Mouse (Mus musculus) layer of hippocampus, postnatal 25 days (tissue): ENCODE data around the gene Rtn4. TPM values are rescaled to one million over a fixed set of nuclear protein-coding genes. Genes with fewer than 3 reads are reported as not detected.
"Not testable (repeated sequence)": the region's sequence is repeated elsewhere in the genome, so short reads cannot be mapped to it uniquely, and the experiment has no call there.

ENCODE experiments used
- DNase-seq, 2 experiments: peaks; one replicate each; pipeline ENCODE4 v3.0.0; 2022; ENCODE audit warnings: mixed read lengths in 2 of 2, low spot score in 1 of 2; ENCODE audit errors: extremely low spot score in 1 of 2
- total RNA-seq, 2 experiments: library from RNA; stranded (reverse); gene quantifications; 2 replicates each; pipeline ENCODE4 v1.2.3; 2021

The Rtn4 gene
- total RNA-seq = 100 to 1,000 TPM; 497 to 514 TPM

DNA sequence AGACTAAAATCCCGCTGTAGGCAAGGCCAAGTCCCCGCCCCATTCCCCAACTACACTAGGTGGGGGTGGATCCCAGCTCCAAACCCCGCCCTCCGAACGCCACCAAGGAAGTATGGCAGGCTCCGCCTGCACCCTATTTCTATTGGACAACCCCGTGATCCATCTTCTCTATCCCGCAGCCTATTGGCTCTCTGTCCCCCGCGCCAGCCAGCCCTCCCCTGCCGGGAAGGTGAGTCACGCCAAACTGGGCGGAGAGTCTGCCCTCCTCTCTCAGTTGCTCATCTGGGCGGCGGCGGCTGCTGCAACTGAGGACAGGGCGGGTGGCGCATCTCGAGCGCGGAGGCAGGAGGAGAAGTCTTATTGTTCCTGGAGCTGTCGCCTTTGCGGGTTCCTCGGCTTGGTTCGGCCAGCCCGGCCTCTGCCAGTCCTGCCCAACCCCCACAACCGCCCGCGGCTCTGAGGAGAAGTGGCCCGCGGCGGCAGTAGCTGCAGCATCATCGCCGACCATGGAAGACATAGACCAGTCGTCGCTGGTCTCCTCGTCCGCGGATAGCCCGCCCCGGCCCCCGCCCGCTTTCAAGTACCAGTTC is at the start of gene Rtn4:
Gene Rtn4, plus strand, starts transcription at position 265 of the 590 bp plus-strand sequence.
- DNase-seq = peak; percentile 88 to 94

DNA sequence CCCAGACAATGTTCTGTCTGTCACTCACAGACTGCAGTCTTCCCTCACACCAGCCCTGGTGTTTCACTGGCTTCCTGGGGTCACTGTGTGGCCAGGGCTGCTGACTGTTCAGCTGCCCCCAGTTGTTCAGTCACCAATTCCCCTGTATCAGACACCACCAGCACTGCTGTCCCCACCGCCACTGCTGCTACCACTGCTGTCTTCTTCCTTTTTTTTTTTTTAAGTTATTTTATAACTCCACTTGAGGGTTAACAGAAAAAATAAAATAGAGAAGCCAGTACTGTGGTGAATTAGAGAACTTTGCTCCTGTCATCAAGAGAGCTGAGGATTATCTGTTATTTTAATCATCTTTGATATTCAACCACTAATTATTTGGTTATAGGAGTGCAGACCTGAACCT is 48.3 kb upstream of the Rtn4 start:
- DNase-seq = no peak

DNA sequence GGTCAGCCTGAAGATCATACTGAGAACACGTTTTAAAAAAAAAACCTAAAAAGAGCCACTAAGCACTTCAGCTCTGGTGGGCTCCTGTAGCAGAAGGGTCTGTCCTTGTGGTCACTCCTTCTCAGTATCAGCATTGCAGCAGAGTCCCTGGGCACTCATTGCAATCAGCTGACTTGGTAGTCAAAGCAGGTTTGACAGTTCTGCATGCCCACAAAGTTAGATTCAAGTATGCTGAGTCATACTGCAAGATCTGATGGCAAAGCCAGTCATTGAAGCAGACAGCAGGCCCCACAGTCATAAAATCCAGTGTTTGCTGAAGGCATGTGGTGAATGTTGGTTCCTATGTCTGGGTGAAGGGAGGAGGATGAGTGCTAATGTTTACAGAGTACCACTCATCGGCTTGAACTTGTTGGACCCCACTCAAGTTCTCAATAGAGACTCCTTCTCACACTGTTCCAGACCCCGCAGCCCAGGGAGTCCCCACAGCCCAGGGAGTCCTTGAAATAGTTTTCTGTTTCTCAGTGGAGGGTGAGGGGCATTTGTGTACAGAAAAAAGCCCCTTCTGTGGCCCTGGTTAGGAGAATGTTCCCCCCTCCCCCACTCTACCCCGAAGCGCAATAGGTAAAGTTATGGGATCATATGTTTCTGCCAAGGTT is 47.2 kb upstream of the Rtn4 start:
- no peak for DNase-seq

DNA sequence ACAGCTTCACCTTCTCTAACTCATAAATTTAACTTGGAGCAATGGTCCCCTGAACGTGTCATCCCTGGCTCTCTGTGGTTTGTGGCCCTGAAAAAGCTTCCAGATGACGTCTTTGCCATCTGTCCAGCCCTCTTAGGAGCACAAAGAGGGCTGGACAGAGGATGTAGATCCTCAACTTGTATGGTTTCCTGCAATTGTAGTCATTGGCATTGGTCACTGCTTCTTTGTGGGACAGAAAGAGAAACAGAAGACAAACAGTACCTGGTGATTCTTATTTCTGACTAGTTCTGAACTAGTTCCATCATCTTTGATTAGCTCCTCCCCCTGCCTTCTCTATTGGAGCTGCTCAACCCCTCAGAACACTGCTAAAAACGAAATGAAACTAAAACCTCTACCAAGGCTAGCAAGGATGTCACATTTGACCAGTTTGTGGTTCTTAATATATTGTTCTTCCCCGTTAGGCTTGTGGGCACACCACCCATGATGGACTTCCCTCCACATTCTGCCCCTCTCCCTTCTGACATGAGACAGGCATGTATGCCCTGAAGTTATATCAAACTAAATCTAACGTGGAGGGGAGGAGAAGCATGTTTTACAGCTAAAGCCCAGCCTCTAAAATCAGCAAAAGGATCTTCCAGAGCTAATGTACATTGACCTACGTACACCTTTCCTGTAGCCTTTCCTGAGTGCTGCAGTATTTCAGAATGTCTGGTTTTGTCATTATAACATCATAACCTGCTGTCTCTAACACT is 45.0 kb upstream of the Rtn4 start:
- no peak for DNase-seq

DNA sequence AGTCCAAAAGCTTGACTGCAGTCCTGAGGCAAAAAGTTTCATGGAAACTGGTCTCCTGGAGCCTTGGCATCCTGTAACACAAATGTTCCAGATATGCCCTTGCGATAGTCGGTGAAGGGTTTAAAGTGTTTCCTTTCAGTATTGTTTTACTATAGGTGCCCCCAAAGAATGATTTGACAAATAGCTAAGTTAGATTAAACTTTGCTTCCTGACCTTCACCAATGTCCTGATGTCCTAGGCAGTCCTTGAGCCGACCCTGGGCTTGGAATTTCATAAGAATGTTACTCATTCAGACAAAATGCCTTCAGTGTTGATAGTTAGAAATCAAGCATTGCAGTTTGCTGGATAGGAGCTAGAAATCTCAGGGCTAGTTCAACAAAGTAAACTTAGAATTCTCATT is 37.4 kb upstream of the Rtn4 start:
- DNase-seq = not testable (repeated sequence)

DNA sequence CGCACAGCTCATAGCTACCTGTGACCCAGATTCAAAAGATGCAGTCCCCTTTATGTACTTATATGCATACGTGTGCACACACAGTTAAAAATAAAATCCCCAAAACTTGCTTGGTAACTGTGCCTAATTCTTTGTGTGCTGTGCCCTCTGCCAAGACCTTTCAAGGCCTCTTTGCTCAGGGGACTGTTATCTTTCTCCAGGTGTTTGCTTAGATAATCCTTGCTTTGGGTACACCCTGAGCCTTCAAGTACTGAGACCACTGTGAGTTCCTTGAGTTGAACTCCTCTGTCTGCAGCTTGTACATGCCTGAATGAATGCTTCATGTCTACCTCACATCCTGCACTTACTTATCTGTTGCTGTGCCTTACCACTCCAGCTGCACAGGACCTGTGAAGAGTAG is 32.0 kb upstream of the Rtn4 start:
- DNase-seq = no peak

DNA sequence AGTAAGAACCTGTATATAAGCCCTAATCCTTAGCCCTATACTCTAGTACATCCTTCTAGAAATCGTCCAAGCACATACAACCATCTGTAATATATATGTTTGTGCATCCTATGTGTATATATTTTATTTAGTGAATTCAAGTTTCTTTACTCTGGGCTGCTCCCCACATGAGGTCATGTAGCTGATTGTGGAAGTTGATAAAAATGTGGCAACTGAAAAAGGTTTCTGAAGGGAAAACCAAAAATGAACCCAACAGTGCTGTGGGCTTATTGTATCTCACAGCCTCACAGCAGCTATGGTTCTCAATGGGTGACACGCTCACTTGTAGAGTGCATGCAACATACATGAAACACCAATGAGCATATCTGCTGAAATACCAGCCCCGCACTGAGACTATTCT is 25.1 kb upstream of the Rtn4 start:
- no peak for DNase-seq

DNA sequence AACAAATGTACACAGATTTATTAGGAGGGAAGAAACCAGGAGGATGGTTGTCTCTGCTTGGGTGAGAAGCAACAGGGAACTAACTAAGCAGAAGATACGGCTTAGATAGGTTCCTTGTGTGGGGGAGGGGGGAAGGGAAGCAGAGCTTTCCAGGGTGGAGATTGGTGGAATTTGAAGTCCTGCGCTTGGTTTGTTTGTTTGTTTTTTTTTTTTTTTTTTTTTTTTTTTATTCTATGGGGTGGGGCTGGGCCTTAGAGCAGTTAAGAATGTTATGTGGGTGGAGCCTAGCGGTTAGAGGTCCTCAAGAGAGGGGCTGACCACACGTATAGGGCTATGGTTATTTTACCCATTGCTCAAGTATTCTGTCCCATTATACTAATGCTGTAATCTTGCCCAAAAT is 23.0 kb upstream of the Rtn4 start:
- DNase-seq = no peak

DNA sequence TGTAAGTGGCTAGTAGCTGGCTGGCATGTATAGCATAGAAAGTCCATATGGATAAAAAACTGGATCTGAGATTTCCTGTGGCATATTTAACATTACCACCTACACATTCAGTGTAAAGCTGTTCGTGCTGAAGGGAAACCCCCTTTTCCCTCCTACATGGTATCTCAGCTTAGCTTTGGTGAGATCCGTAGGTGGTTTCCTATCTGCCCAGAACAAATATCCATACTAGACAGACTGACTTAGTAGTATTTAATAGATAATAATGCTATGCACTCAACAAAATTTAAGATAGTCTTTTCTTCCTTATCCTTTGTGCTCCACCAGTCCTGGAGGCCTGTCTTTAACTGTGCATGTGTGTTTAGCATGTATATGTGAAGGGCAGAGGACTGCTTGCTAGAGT is 19.4 kb upstream of the Rtn4 start:
- DNase-seq = no peak

DNA sequence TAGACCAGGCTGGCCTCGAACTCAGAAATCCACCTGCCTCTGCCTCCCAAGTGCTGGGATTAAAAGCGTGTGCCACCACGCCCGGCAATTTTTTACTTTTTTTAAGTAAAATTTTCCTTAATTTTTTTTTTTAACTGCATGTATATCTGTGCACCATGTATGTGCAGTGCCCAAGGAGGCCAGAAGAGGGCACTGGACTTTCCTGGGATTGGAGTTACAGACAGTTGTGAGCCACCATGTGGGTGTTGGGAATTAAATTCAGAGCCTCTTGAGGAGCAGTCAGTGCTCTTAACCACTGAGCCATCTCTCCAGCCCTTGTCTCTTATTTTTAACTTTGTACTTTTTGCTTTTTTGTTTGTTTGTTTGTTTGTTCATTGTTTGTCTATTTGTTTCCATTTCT is 16.0 kb upstream of the Rtn4 start:
- DNase-seq = no peak

DNA sequence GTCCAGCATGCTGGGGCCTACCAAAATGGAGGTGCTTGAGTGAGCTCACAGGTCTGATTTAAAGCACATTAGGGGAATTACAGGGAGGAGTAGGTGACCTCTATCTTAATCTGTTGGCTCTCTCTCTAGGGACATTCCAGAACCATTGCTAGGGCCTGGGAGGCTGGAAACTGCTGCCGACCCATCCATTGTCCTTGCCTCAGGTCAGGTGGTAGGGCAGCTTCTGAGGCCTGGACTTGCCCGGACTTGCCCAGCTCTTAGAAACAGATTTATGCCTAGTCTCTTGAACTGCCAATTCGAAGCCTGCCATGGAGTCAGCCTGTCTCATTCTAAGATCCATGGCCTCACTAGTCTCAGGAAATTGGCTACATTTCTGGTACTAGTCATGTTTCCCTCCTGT is 12.8 kb upstream of the Rtn4 start:
- DNase-seq = no peak

DNA sequence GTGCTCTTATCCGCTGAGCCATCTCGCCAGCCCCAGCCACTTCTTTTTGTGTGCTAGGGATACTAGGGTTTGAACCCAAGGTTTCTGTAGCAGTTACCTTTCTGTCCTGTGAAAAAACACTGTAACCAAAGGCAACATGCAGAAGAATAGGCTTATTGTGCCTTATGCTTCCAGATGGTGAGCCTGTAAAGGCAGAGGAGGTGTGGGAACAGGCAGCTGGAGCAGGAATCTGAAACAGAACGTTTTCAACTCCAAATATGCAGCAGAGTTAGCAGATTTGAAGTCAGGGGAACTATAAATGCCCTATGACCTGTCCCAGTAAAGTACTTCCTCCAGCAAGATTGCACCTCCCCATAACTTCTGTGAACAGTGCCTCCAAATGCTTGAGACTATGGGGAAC is 12.0 kb upstream of the Rtn4 start:
- no peak for DNase-seq

DNA sequence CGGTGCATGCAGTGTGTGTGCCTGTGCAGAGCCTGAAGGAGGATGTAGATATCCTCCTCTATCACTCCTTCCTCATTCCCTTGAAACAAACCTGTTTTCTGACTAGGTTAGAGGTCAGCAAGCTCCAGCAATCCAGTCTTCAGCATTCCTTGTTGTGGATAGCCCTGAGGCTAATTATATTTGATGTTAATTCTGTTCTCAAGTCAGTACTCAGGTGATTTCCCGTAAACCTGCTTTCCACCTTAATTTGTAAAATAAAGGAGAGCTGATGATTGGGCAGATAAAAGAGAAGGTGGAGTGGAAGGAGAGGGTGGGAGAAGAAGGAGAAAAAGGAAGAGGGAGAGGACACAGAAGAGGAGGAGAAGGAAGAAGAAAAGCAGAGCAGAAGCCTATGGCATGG is 8.5 kb upstream of the Rtn4 start:
- DNase-seq = no peak

DNA sequence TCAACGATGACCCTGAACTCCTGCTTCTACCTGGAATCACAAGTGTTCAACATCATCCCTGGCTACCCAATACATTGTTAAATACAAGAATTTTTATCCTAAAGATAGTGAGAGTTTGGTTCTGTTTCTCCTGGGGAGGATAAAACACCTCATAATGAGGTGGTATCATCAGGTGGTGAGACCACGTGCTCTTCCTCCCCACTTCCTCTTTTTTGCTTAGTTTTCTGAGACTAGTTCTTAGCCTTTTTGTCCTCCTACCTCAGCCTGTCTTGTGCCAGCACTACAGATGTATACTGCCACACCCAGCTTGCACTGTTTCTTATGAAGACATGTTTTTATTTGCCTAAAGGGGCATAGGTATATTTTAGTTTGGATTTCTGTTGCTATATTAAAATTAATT is 6.6 kb upstream of the Rtn4 start:
- DNase-seq = no peak

DNA sequence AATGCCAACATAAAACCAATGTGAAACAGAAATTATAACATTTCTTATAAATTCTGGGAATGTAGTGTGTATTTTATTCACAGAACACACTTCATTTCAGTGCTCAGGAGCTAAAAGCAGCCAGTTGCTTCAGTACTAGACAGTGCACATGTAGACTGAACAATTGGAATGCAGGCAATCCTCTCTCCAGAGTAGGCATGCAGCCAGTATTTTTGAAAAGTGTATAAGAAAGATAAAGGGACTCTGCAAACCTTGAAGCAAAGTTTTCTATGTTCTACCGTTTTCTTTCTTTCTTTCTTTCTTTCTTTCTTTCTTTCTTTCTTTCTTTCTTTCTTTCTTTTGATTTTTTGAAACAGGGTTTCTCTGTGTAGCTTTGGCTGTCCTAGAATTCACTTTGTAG is 1.2 kb upstream of the Rtn4 start:
- DNase-seq = no peak

DNA sequence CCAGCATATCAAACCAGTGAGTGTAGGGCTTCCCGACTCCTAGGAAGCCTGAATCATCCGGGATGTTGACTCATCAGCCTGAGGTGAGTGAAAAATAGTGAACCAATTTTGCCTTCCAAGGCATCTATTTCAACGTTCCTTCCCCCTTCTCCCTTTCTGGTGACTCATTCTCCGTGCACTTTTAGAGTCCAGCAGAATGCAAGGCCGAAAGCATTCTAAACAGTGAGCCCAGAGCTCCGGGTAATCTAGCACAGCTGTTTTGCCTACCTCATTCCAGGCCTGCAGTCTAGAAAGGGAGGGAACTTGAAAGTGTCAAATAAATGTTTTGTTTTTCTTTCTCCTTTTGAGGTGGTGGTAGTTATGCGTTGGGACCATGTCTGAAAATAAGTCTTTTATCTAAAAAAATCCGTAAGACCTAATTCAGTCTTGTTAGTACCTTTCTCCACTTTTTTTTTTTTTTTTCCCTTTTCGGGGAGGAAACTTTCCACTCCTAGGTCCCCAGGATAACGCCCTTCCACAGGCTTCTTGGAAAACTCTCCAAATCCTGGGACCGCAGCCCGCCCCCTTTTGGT is 550 bp upstream of the Rtn4 start:
- no peak for DNase-seq

DNA sequence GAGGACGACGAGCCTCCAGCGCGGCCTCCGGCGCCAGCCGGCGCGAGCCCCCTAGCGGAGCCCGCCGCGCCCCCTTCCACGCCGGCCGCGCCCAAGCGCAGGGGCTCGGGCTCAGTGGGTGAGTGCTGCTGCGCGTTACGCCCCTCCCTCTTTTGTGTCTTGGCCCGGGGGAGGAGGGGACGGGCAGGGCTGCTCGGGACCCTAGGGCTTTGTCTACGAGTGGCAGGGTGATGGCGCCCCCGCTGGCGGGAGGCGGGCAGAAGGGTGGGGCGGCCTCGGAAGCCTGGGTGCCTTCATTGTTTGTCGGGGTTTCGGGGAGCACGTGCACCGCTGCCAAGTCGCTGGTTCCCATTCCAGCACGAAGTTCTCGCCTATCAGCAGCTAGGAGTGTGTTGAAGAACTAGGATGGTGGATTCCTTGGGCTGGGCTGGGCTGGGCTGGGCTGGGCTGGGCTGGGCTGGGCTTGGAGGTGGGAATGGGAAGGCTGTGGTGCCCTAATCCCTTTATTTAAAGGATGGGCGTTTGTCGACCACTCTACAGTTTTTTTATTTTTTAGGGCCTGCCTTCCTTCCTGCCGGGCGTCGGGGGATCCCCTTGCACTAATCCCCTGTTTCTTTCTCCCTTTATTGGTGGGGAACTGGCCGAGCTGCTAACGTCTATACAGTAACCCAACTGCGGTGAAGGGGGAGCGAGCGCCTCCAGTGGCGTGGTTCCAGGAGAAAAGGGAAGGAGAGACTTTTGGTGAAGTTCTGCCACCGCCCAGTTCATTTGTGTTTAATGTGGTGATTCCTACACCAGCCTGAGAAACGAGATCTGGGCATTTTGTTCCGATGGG is 1.0 kb downstream of the Rtn4 start:
- peak; percentile 75 to 78 for DNase-seq

DNA sequence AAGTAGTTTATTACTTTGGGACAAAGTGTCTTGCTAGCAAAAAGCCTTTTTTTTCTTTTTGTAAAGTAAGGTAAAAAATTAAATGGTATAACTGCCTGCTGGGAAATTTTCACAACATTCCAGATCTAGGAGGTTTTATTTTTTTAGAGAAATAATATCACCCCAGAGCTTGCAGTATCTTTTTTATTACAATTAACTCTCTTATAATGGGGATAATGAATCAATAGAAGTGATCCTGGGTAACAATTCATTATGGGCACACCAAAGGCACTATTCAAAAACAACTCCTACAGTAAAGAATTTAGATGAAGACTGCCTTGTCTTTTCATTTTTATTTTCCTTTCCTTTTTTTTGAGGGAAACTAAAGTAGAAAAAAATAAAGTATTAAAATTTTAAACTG is 2.0 kb downstream of the Rtn4 start:
- no peak for DNase-seq

DNA sequence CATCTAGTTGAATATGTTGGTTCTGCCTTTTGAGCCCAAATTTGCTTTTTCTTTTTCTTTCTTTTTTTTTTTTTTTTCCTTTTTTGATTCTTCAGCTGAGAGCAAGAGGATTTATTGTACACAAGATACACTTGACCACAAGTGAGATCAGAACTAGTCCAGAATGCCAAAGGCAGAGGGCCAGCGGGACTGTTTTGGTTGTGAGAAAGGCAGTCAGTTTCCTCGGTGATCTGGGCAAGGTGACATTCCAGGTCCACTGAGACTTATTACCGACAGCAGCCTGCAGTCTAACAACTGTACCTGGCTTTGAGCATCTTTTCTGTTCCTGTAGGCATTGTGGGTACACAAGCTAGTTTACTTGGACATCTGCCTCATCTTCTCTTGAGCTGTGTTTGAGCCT is 10.0 kb downstream of the Rtn4 start:
- no peak for DNase-seq

DNA sequence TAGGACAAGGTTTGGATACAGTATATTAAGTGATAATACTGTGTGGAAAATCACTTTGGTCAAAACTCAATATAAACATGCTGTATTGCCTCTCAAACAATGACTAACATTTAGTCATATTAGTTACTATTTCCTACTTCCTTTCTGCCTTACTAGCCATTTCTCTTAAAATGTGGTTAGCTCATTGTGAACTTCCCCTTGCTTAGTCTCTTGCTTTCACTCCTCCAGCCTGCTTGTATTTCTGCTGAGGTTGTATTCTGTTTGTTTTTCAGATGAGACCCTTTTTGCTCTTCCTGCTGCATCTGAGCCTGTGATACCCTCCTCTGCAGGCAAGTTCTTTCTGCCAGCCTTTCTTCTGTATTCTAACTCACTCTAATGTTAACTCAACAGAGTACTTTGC is 12.5 kb downstream of the Rtn4 start:
- DNase-seq = no peak

DNA sequence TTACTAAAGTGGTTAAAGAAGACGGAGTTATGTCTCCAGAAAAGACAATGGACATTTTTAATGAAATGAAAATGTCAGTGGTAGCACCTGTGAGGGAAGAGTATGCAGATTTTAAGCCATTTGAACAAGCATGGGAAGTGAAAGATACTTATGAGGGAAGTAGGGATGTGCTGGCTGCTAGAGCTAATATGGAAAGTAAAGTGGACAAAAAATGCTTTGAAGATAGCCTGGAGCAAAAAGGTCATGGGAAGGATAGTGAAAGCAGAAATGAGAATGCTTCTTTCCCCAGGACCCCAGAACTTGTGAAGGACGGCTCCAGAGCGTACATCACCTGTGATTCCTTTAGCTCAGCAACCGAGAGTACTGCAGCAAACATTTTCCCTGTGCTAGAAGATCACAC is 14.1 kb downstream of the Rtn4 start:
- DNase-seq = no peak
